Mouse (Mus musculus) hindbrain, embryonic 12.5 days (tissue): Measurements from ENCODE around the gene Syf2. TPM values are rescaled to one million over a fixed set of nuclear protein-coding genes. Genes with fewer than 3 reads are reported as not detected.

ENCODE experiments used
- ATAC-seq: fragments of 200-750 bp; cut with Nextera tagmentation; 2 replicates; pipeline ENCODE4 v1.8.0; 2017; ENCODE audit warnings: moderate TSS enrichment; ENCODE audit not compliant: low FRiP score
- H3K27ac ChIP-seq: fragments of 300-500 bp; sonication (generic); 2 replicates; pipeline ENCODE4 v1.5.1; 2016; ENCODE audit warnings: mild to moderate bottlenecking
- H3K27me3 ChIP-seq: fragments of 300-500 bp; sonication (generic); 2 replicates; pipeline ENCODE4 v1.6.1; 2016; ENCODE audit warnings: mild to moderate bottlenecking
- H3K36me3 ChIP-seq: fragments of 300-500 bp; sonication (generic); 2 replicates; pipeline ENCODE4 v1.6.1; 2016; ENCODE audit warnings: mild to moderate bottlenecking
- H3K4me1 ChIP-seq: fragments of 300-500 bp; sonication (generic); 2 replicates; pipeline ENCODE4 v1.6.1; 2016
- H3K4me2 ChIP-seq: fragments of 300-500 bp; sonication (generic); replicated peaks from 2 replicates; pipeline ENCODE4 v1.6.1; 2016; ENCODE audit warnings: mild to moderate bottlenecking
- H3K4me3 ChIP-seq: fragments of 300-500 bp; sonication (generic); 2 replicates; pipeline ENCODE4 v1.5.1; 2016; ENCODE audit warnings: mild to moderate bottlenecking
- H3K9ac ChIP-seq: fragments of 300-500 bp; sonication (generic); 2 replicates; pipeline ENCODE4 v1.6.1; 2016; ENCODE audit warnings: mild to moderate bottlenecking, moderate library complexity
- H3K9me3 ChIP-seq: fragments of 300-500 bp; sonication (generic); replicated peaks from 2 replicates; pipeline ENCODE4 v1.6.1; 2016; ENCODE audit warnings: mild to moderate bottlenecking
- WGBS: fragments of 180-500 bp; shearing (Covaris S2); methylation state at CpG from one replicate; pipeline ENCODE4 v1.1.7; 2016; 5-methylcytosine and 5-hydroxymethylcytosine counted together
- polyA plus RNA-seq: library from polyadenylated mRNA; unstranded; fragments of >200 nt; fragmentation: Nextera tagmentation; extraction: Ambion mirVana; gene quantifications from 2 replicates; pipeline ENCODE4 v1.2.1, GENCODE M21; 2016

The Syf2 gene
- polyA plus RNA-seq, 1 experiment from 2014 or later = 77.2 TPM

- H3K4me2 ChIP-seq = no peak overlapping the region
- H3K9me3 ChIP-seq = no peaks in the 10 kb centered on the region
- no peak overlapping the region for H3K4me3 ChIP-seq
- 79% methylated on average over 11 of the region's 11 CpGs for WGBS
- no peak overlapping the region for H3K9ac ChIP-seq
- ATAC-seq = no peak
- no peak overlapping the region for H3K27ac ChIP-seq
- peaks cover 12% of the 10 kb centered on the region for H3K4me1 ChIP-seq
- no peaks in the 10 kb centered on the region for H3K27me3 ChIP-seq
- H3K36me3 ChIP-seq = no peaks in the 10 kb centered on the region
Observed at GRCm38 (mm10) chr4:134985626-134986335, 55.1 kb downstream of the Syf2 start.

GRCm38 (mm10) chr4:134986336-134986635, 55.6 kb downstream of the Syf2 start:
- no peaks in the 10 kb centered on the region for H3K36me3 ChIP-seq
- no peaks in the 10 kb centered on the region for H3K27me3 ChIP-seq
- H3K9ac ChIP-seq = no peak overlapping the region
- ATAC-seq = no peak
- no peak overlapping the region for H3K4me3 ChIP-seq
- no peak overlapping the region for H3K4me2 ChIP-seq
- H3K9me3 ChIP-seq = no peaks in the 10 kb centered on the region
- WGBS = 77% methylated on average over 4 of the region's 4 CpGs
- peaks cover 12% of the 10 kb centered on the region for H3K4me1 ChIP-seq
- H3K27ac ChIP-seq = no peak overlapping the region

DNA sequence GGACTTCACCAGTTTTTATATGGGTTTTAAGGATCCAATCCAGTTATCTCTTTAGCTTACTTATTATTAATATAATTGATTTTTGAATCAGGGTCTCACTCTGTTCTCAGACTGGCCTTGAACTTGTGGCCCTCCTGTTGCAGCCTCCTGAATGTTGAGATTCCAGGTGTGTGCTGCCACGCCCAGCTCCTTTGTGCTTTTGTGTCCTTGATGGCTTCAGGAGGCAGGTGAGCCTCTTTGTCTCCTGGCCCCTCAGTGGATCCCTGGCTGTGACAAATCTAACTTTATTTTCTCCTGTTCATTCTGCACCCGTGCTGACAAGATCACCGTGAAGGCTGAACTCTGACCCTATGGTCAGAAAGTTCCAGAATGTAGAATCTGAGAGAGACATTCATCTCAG, 56.3 kb downstream of the Syf2 start:
- H3K9ac ChIP-seq = no peak overlapping the region
- no peaks in the 10 kb centered on the region for H3K27me3 ChIP-seq
- 79% methylated on average over 3 of the region's 3 CpGs for WGBS
- ATAC-seq = no peak
- no peak overlapping the region for H3K4me3 ChIP-seq
- peaks cover 12% of the 10 kb centered on the region for H3K4me1 ChIP-seq
- H3K36me3 ChIP-seq = no peaks in the 10 kb centered on the region
- H3K9me3 ChIP-seq = no peaks in the 10 kb centered on the region
- H3K4me2 ChIP-seq = no peak overlapping the region
- no peak overlapping the region for H3K27ac ChIP-seq

Other genes with a start within 250 kb of the Syf2 start
- 6.4 and 7.4 TPM in 2 replicates for gene Man1c1, start 226.6 kb upstream of the Syf2 start, polyA plus RNA-seq
- gene Ldlrap1, start 162.9 kb upstream of the Syf2 start, polyA plus RNA-seq = 7.8 and 10.4 TPM in 2 replicates
- 89.8 and 97.9 TPM in 2 replicates for gene Maco1, start 77.6 kb upstream of the Syf2 start, polyA plus RNA-seq
- gene Rhd, start 66.4 kb upstream of the Syf2 start, polyA plus RNA-seq = 7.9 and 10.1 TPM in 2 replicates
- gene Tmem50a, start 15.9 kb upstream of the Syf2 start, polyA plus RNA-seq = 163 and 169 TPM in 2 replicates
- 536 and 591 TPM in 2 replicates for gene Rsrp1, start 7.3 kb upstream of the Syf2 start, polyA plus RNA-seq
- 0.19 and 0.29 TPM in 2 replicates for gene Runx3, start 189.8 kb downstream of the Syf2 start, polyA plus RNA-seq